Comparison of ENCODE assay signal across 31 mouse cellular contexts in the genomic region with DNA sequence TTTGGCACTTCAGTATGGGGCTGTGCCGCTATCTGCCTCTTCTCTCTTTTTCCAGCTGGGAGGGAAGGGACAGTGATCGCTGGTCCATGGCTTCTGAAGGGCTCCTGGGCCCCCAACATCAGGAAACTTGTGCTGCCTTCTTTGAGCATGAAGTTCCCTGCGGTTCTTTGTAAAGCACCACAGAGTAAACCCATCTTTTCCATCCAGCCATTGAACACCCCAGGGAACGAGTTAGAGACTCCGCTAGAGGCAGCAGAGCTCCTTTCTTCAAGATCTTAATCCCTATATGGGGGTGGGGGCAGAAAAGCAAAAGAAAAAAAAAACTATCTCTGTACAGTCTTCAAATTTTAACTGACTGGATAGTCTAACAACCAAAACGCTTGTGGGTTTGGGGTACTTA. TPM values are rescaled to one million over a fixed set of nuclear protein-coding genes. Genes with fewer than 3 reads are reported as not detected.
DNase-seq lines count a peak whose midpoint lies in the region; ATAC-seq and TF ChIP-seq lines count a peak whose summit lies in the region.
"Had no signal": no experiment of that assay in that cellular context is flagged by ENCODE, and none has a peak within 500 bp of the region (broad histone marks: within the 10 kb centered on the region; RNA-seq: fewer than 3 reads in every experiment).

No protein-coding gene starts in this region.

- no peak for DNase-seq in forebrain, postnatal 0 days
- DNase-seq in forebrain, embryonic 11.5 days (ENCODE audit: low spot score): no peak
- DNase-seq in left cerebral cortex, adult 2 months (ENCODE audit: extremely low spot score in 1 of 2, low spot score in 2 of 2): no peak
- no peak for DNase-seq in left cerebral cortex, adult 9 months (ENCODE audit: low spot score in 2 of 2)
- peak; percentile 53 for DNase-seq in brain, adult 2 months (ENCODE audit: low read depth, low spot score)
- no peak for DNase-seq in right cerebral cortex, postnatal 25 days
- DNase-seq: adrenal gland, postnatal 25 days; cerebellum, adult 2 months; cerebellum, postnatal 36 days; gastrocnemius, postnatal 14 days; kidney, adult 8-10 months; kidney, postnatal 14 days; layer of hippocampus, postnatal 36 days; liver; right cerebral cortex, adult 18-20 months; right cerebral cortex, postnatal 4 days; thymus, adult 18-20 months; thymus, postnatal 36 days had no signal

- no peak overlapping the region for H3K9ac ChIP-seq in forebrain, postnatal 0 days
- H3K9ac ChIP-seq in forebrain, embryonic 11.5 days (ENCODE audit: low read length): no peak overlapping the region
- H3K9ac ChIP-seq in midbrain, embryonic 15.5 days: no peak overlapping the region
- no peak overlapping the region for H3K9ac ChIP-seq in kidney, embryonic 15.5 days
- H3K9ac ChIP-seq: heart, embryonic 15.5 days; liver, embryonic 15.5 days; lung, embryonic 15.5 days had no signal

- H3K27ac ChIP-seq in forebrain, postnatal 0 days (ENCODE audit: low read depth, low read length): 0 out of 2 replicates have a peak overlapping the region, but pooled peaks have one; percentile 3
- H3K27ac ChIP-seq in forebrain, embryonic 11.5 days (ENCODE audit: low read depth, low read length): no peak overlapping the region
- H3K27ac ChIP-seq in left cerebral cortex, adult 2 months: no peak overlapping the region
- H3K27ac ChIP-seq in midbrain, embryonic 15.5 days: no peak overlapping the region
- H3K27ac ChIP-seq in kidney, embryonic 15.5 days: no peak overlapping the region
- H3K27ac ChIP-seq: heart, embryonic 10.5 days; heart, embryonic 15.5 days; liver, embryonic 15.5 days; lung, embryonic 15.5 days; stomach, postnatal 0 days had no signal

- intact Hi-C loops in left cerebral cortex, adult 2 months (cut with DNase I): no loop called here

- WGBS in forebrain, postnatal 0 days: 17% methylated on average over 6 of the region's 6 CpGs
- 13% methylated on average over 6 of the region's 6 CpGs for WGBS in forebrain, embryonic 11.5 days
- 10% methylated on average over 6 of the region's 6 CpGs for whole genome bisulfite sequencing in midbrain, embryonic 15.5 days
- WGBS in kidney, embryonic 15.5 days: 32% methylated on average over 6 of the region's 6 CpGs

- ATAC-seq in forebrain, postnatal 0 days: peak; percentile 59; the same call in 1 of the 2 replicates
- no peak for ATAC-seq in forebrain, embryonic 11.5 days (replicated peaks; ENCODE audit: low FRiP score)
- no peak; the same call in 1 of the 2 replicates for ATAC-seq in midbrain, embryonic 15.5 days (replicated peaks)
- ATAC-seq in kidney, embryonic 15.5 days (replicated peaks; ENCODE audit: low FRiP score): no peak
- ATAC-seq: forebrain, embryonic 16.5 days; intestine, embryonic 16.5 days had no signal

- no peaks in the 10 kb centered on the region for H3K27me3 ChIP-seq in forebrain, postnatal 0 days (ENCODE audit: insufficient read depth, low read length)
- no peaks in the 10 kb centered on the region for H3K27me3 ChIP-seq in forebrain, embryonic 11.5 days (ENCODE audit: control insufficient read depth, insufficient read depth, low read length)
- no peaks in the 10 kb centered on the region for H3K27me3 ChIP-seq in midbrain, embryonic 15.5 days (replicated peaks)
- H3K27me3 ChIP-seq in kidney, embryonic 15.5 days: no peaks in the 10 kb centered on the region
- H3K27me3 ChIP-seq: heart, embryonic 15.5 days; liver, embryonic 15.5 days; lung, embryonic 15.5 days had no signal

- H3K4me1 ChIP-seq in forebrain, postnatal 0 days (ENCODE audit: insufficient read depth): no peaks in the 10 kb centered on the region
- H3K4me1 ChIP-seq in forebrain, embryonic 11.5 days (replicated peaks; ENCODE audit: control insufficient read depth, insufficient read depth, low read length): no peaks in the 10 kb centered on the region
- H3K4me1 ChIP-seq in midbrain, embryonic 15.5 days: 0 out of 2 replicates have a peak, but pooled peaks cover 5% of the 10 kb centered on the region
- H3K4me1 ChIP-seq in kidney, embryonic 15.5 days: peaks cover 5% of the 10 kb centered on the region; the same call in 1 of the 2 replicates
- H3K4me1 ChIP-seq: heart, embryonic 15.5 days; liver, embryonic 15.5 days; lung, embryonic 15.5 days had no signal

- no peaks in the 10 kb centered on the region for H3K36me3 ChIP-seq in forebrain, postnatal 0 days (ENCODE audit: insufficient read depth)
- no peaks in the 10 kb centered on the region for H3K36me3 ChIP-seq in forebrain, embryonic 11.5 days (ENCODE audit: control insufficient read depth, insufficient read depth, low read length)
- H3K36me3 ChIP-seq in midbrain, embryonic 15.5 days (replicated peaks): no peaks in the 10 kb centered on the region
- H3K36me3 ChIP-seq in kidney, embryonic 15.5 days: no peaks in the 10 kb centered on the region
- H3K36me3 ChIP-seq: heart, embryonic 10.5 days; heart, embryonic 15.5 days; liver, embryonic 15.5 days; lung, embryonic 15.5 days had no signal

- H3K4me3 ChIP-seq in forebrain, postnatal 0 days (ENCODE audit: low read depth, low read length): no peak overlapping the region
- H3K4me3 ChIP-seq in forebrain, embryonic 11.5 days (ENCODE audit: low read depth, low read length): no peak overlapping the region
- H3K4me3 ChIP-seq in left cerebral cortex, adult 2 months: no peak overlapping the region
- H3K4me3 ChIP-seq in midbrain, embryonic 15.5 days: no peak overlapping the region
- no peak overlapping the region for H3K4me3 ChIP-seq in kidney, embryonic 15.5 days (replicated peaks)
- H3K4me3 ChIP-seq: heart, embryonic 10.5 days; heart, embryonic 15.5 days; liver, embryonic 15.5 days; lung, embryonic 15.5 days had no signal

- peak; percentile 43 for TF ChIP-seq CTCF in forebrain, postnatal 0 days (IDR thresholded peaks at IDR 0.05; ENCODE audit: low read depth)
- TF ChIP-seq CTCF in left cerebral cortex, adult 2 months (IDR thresholded peaks at IDR 0.05): peak; percentile 43

- no peak overlapping the region for H3K4me2 ChIP-seq in forebrain, postnatal 0 days (ENCODE audit: low read depth)
- no peak overlapping the region for H3K4me2 ChIP-seq in forebrain, embryonic 11.5 days (ENCODE audit: low read depth, low read length, severe bottlenecking)
- peak overlapping the region; percentile 20; the same call in 1 of the 2 replicates for H3K4me2 ChIP-seq in midbrain, embryonic 15.5 days
- no peak overlapping the region for H3K4me2 ChIP-seq in kidney, embryonic 15.5 days
- H3K4me2 ChIP-seq: heart, embryonic 15.5 days; liver, embryonic 15.5 days; lung, embryonic 15.5 days had no signal

- no peaks in the 10 kb centered on the region for H3K9me3 ChIP-seq in forebrain, postnatal 0 days (ENCODE audit: low read length)
- H3K9me3 ChIP-seq in forebrain, embryonic 11.5 days (ENCODE audit: control insufficient read depth, low read length): no peaks in the 10 kb centered on the region
- H3K9me3 ChIP-seq in midbrain, embryonic 15.5 days: no peaks in the 10 kb centered on the region
- H3K9me3 ChIP-seq in kidney, embryonic 15.5 days (replicated peaks): no peaks in the 10 kb centered on the region
- H3K9me3 ChIP-seq: heart, embryonic 10.5 days; heart, embryonic 15.5 days; liver, embryonic 15.5 days; lung, embryonic 15.5 days had no signal

RNA-seq across cellular contexts. Expression of a gene that starts 20.2 kb away (rescaled TPM):
- 114 and 134 TPM in 2 replicates for total RNA-seq in forebrain, postnatal 0 days (2014; rRNA removed)
- 19.8 and 27.2 TPM in 2 replicates for polyA plus RNA-seq in forebrain, postnatal 0 days (2015; fragmentation: Nextera tagmentation; extraction: Ambion mirVana)
- polyA plus RNA-seq in forebrain, embryonic 11.5 days (2014; fragmentation: Nextera tagmentation; extraction: Ambion mirVana): 2.8 and 2.9 TPM in 2 replicates
- 100 to 1,000 TPM; 173 to 176 TPM for total RNA-seq in left cerebral cortex, adult 2 months (2021)
- polyA plus RNA-seq in midbrain, embryonic 15.5 days (2015; fragmentation: Nextera tagmentation; extraction: Ambion mirVana): 17.9 and 22.6 TPM in 2 replicates
- polyA plus RNA-seq in kidney, embryonic 15.5 days (2015; fragmentation: Nextera tagmentation; extraction: Ambion mirVana): 0.53 and 0.62 TPM in 2 replicates
- total RNA-seq: granulocyte monocyte progenitor cell, adult 5-6 weeks; megakaryocyte, adult 5-6 weeks; monocyte, adult 5-6 weeks had no signal
- polyA plus RNA-seq: heart, embryonic 10.5 days; liver, embryonic 15.5 days; spleen, adult 2 months had no signal
